Mouse (Mus musculus): ENCODE data around the gene Nmt1. TPM values are rescaled to one million over a fixed set of nuclear protein-coding genes. Genes with fewer than 3 reads are reported as not detected.

Nmt1 gene
- total and polyA plus RNA-seq, 2 experiments from 2014 or later, result 40.5 to 48.6 TPM

GRCm38 (mm10) chr11:103105180-103105725 lies 77.3 kb downstream of the Nmt1 start:
- no peak for DNase-seq (ENCODE audit: low spot score)
- TF ChIP-seq CTCF (IDR thresholded peaks at IDR 0.05), result no peak
- no peak overlapping the region for H3K4me2 ChIP-seq (ENCODE audit: low read depth, low read length, poor library complexity, severe bottlenecking)
- H3K27ac ChIP-seq (ENCODE audit: low read depth, low read length), result no peak overlapping the region
- H3K36me3 ChIP-seq (ENCODE audit: insufficient read depth, low read length), result no peaks in the 10 kb centered on the region
- no peaks in the 10 kb centered on the region for H3K9me3 ChIP-seq (ENCODE audit: low read length)
- no peak overlapping the region for H3K4me3 ChIP-seq (ENCODE audit: low read depth, low read length)
- no peak for ATAC-seq (ENCODE audit: low FRiP score)
- H3K4me1 ChIP-seq (ENCODE audit: insufficient read depth, low read length), result no peaks in the 10 kb centered on the region
- no peak overlapping the region for H3K9ac ChIP-seq (replicated peaks; ENCODE audit: low read length, poor library complexity, severe bottlenecking)
- H3K27me3 ChIP-seq (ENCODE audit: insufficient read depth, low read length), result peaks cover 9% of the 10 kb centered on the region
- WGBS, result 63% methylated on average over 14 of the region's 14 CpGs

- no peaks in the 10 kb centered on the region for H3K4me1 ChIP-seq (ENCODE audit: insufficient read depth, low read length)
Measured at GRCm38 (mm10) chr11:103105810-103106209, 77.8 kb downstream of the Nmt1 start.

DNA sequence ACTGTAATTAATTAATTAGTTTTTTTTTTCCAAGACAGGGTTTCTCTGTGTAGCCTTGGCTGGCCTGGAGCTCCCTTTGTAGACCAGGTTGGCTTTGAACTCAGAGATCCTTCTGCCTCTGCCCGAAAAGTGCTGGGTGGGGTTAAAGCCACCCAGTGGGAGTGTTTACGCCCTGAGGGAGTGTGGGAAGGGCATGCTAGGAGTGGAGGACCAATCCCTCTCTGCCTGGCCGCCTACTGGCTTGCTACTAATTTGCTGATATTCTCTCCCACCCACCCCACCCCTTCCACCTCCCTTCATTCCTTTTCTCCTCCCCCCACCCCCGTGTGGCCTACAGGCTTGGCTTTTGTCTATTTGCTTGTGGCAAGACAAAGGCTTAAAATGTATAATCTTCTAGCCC lies 78.4 kb downstream of the Nmt1 start:
- Histone ChIP-seq H3K4me2 (ENCODE audit: low read depth, low read length, poor library complexity, severe bottlenecking) (no peak overlapping the region), H3K4me3 (ENCODE audit: low read depth, low read length) (no peak overlapping the region), H3K36me3 (ENCODE audit: insufficient read depth, low read length) (no peaks in the 10 kb centered on the region), H3K27me3 (ENCODE audit: insufficient read depth, low read length) (peaks cover 8% of the 10 kb centered on the region; the same call in 1 of the 2 replicates), H3K9me3 (ENCODE audit: low read length) (no peaks in the 10 kb centered on the region), H3K4me1 (ENCODE audit: insufficient read depth, low read length) (no peaks in the 10 kb centered on the region), H3K9ac (replicated peaks; ENCODE audit: low read length, poor library complexity, severe bottlenecking) (no peak overlapping the region), H3K27ac (ENCODE audit: low read depth, low read length) (no peak overlapping the region)
- DNase-seq (ENCODE audit: low spot score), result no peak
- ATAC-seq (ENCODE audit: low FRiP score), result no peak
- 68% methylated on average over 4 of the region's 4 CpGs for WGBS
- TF ChIP-seq CTCF (IDR thresholded peaks at IDR 0.05), result no peak

More at GRCm38 (mm10) chr11:103105810-103106209, 77.8 kb downstream of the Nmt1 start:
- WGBS, result 81% methylated on average over 6 of the region's 6 CpGs
- no peaks in the 10 kb centered on the region for H3K36me3 ChIP-seq (ENCODE audit: insufficient read depth, low read length)
- H3K9me3 ChIP-seq (ENCODE audit: low read length), result no peaks in the 10 kb centered on the region
- H3K9ac ChIP-seq (replicated peaks; ENCODE audit: low read length, poor library complexity, severe bottlenecking), result no peak overlapping the region
- no peak overlapping the region for H3K4me2 ChIP-seq (ENCODE audit: low read depth, low read length, poor library complexity, severe bottlenecking)
- H3K27ac ChIP-seq (ENCODE audit: low read depth, low read length), result no peak overlapping the region
- peaks cover 7% of the 10 kb centered on the region; the same call in 1 of the 2 replicates for H3K27me3 ChIP-seq (ENCODE audit: insufficient read depth, low read length)
- DNase-seq (ENCODE audit: low spot score) (no peak), ATAC-seq (ENCODE audit: low FRiP score) (no peak)
- H3K4me3 ChIP-seq (ENCODE audit: low read depth, low read length), result no peak overlapping the region
- no peak for TF ChIP-seq CTCF (IDR thresholded peaks at IDR 0.05)

DNA sequence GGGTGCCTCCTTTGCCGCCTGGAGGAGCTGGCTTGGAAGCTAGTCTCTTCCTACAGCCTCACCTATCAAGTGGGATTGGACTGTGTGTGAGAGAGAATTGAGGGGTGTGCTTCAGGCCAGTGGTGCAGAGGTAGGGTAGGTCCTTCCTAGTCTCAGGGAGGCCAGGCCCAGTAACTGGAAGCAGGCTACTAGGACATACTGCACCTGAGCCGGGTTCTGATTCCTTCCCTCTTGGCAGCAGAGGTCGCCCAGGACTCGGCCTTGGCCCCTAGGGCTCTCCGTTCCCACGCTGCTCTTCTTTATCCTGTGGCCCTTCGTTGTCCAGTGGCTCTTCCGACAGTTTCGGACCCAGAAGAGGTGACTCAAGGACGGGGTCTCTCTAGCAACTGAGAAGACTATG lies 83.3 kb downstream of the Nmt1 start:
- WGBS, result 20% methylated on average over 10 of the region's 10 CpGs
- TF ChIP-seq CTCF (IDR thresholded peaks at IDR 0.05), result no peak
- peaks cover 13% of the 10 kb centered on the region; the same call in 1 of the 2 replicates for H3K27me3 ChIP-seq (ENCODE audit: insufficient read depth, low read length)

DNA sequence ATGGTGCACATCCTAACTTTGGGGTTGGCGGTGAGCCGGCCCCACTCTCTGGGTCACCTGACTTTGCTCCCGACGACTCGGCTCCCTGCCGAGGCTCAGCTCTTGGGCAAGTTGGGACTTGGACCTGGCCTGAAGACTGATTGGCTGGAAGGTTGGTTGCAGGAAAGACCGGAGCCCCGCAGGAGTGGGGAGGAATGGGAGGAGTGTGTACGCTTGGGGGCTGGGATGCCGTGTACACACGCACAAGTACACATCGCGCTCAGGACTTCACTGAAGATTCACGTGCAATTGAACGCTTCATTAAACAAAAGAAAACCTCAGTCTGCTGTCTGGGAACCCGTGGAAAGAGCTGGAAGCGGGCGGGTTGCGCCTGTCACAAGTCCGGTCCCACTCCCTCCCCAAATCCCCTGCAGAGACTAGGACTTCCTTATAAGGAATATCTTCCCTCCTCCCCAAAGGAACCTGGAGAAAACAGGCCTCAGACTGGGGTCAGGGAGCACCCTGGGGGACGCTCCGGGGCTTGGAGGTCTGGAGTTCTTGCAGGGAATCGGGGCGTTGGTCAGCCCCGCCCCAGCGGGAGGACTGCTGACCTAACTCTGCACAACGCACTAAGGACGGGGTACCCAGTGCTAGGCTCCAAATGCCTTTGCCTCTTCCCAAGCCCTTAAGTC lies 84.0 kb downstream of the Nmt1 start:
- peaks cover 13% of the 10 kb centered on the region; the same call in 1 of the 2 replicates for H3K27me3 ChIP-seq (ENCODE audit: insufficient read depth, low read length)
- DNase-seq (ENCODE audit: low spot score) (no peak), ATAC-seq (ENCODE audit: low FRiP score) (no peak)
- H3K9me3 ChIP-seq (ENCODE audit: low read length), result no peaks in the 10 kb centered on the region
- H3K4me1 ChIP-seq (ENCODE audit: insufficient read depth, low read length), result peaks cover 5% of the 10 kb centered on the region
- TF ChIP-seq CTCF (IDR thresholded peaks at IDR 0.05), result no peak
- 0 out of 2 replicates have a peak overlapping the region, but pooled peaks have one; percentile 13 for H3K9ac ChIP-seq (replicated peaks; ENCODE audit: low read length, poor library complexity, severe bottlenecking)
- H3K4me3 ChIP-seq (ENCODE audit: low read depth, low read length), result peak overlapping the region; percentile 25
- H3K4me2 ChIP-seq (ENCODE audit: low read depth, low read length, poor library complexity, severe bottlenecking), result peak overlapping the region; percentile 52
- 2% methylated on average over 27 of the region's 28 CpGs for WGBS
- no peaks in the 10 kb centered on the region for H3K36me3 ChIP-seq (ENCODE audit: insufficient read depth, low read length)
- no peak overlapping the region for H3K27ac ChIP-seq (ENCODE audit: low read depth, low read length)

More for the DNA sequence above, 83.3 kb downstream of the Nmt1 start:
- no peak overlapping the region for H3K27ac ChIP-seq (ENCODE audit: low read depth, low read length)
- no peak overlapping the region for H3K9ac ChIP-seq (replicated peaks; ENCODE audit: low read length, poor library complexity, severe bottlenecking)
- peaks cover 5% of the 10 kb centered on the region for H3K4me1 ChIP-seq (ENCODE audit: insufficient read depth, low read length)
- H3K4me2 ChIP-seq (ENCODE audit: low read depth, low read length, poor library complexity, severe bottlenecking), result peak overlapping the region; percentile 52
- no peaks in the 10 kb centered on the region for H3K36me3 ChIP-seq (ENCODE audit: insufficient read depth, low read length)
- no peak for ATAC-seq (ENCODE audit: low FRiP score)
- no peaks in the 10 kb centered on the region for H3K9me3 ChIP-seq (ENCODE audit: low read length)
- DNase-seq (ENCODE audit: low spot score), result no peak
- H3K4me3 ChIP-seq (ENCODE audit: low read depth, low read length), result no peak overlapping the region

DNA sequence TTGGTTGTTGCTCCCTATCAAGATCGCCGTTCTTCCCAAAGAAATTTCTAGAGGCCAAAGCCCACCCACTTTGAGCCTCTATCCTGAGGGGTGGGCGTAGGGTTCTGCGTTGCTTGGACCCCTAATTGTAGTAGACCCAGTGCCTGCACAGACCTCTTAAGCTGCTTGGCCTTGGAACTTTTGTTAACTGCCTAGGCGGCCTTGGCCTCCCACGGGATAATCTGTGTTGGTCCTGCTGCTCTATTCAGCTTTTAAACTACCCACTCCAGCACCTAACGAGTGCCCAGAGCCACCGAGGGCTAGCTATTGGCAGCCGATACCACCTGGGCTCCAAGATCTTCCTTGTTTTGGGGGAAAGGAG lies 84.5 kb downstream of the Nmt1 start:
- Histone ChIP-seq H3K27ac (ENCODE audit: low read depth, low read length) (no peak overlapping the region), H3K9ac (replicated peaks; ENCODE audit: low read length, poor library complexity, severe bottlenecking) (no peak overlapping the region), H3K4me1 (ENCODE audit: insufficient read depth, low read length) (peaks cover 5% of the 10 kb centered on the region), H3K4me2 (ENCODE audit: low read depth, low read length, poor library complexity, severe bottlenecking) (peak overlapping the region; percentile 52), H3K36me3 (ENCODE audit: insufficient read depth, low read length) (no peaks in the 10 kb centered on the region), H3K27me3 (ENCODE audit: insufficient read depth, low read length) (peaks cover 13% of the 10 kb centered on the region; the same call in 1 of the 2 replicates), H3K9me3 (ENCODE audit: low read length) (no peaks in the 10 kb centered on the region), H3K4me3 (ENCODE audit: low read depth, low read length) (peak overlapping the region; percentile 25; the same call in 1 of the 2 replicates)
- WGBS, result 13% methylated on average over 9 of the region's 9 CpGs
- DNase-seq (ENCODE audit: low spot score), result no peak
- TF ChIP-seq CTCF (IDR thresholded peaks at IDR 0.05), result no peak
- ATAC-seq (ENCODE audit: low FRiP score), result no peak
